Mouse (Mus musculus): ENCODE data around the gene Inpp5k. TPM values are rescaled to one million over a fixed set of nuclear protein-coding genes. Genes with fewer than 3 reads are reported as not detected.

The Inpp5k gene
- total and polyA plus RNA-seq, 3 experiments: 31.2 to 41.9 (median 35.6) TPM

- no peaks in the 10 kb centered on the region for H3K9me3 ChIP-seq (replicated peaks; ENCODE audit: low read length)
- no peak overlapping the region for H3K9ac ChIP-seq (ENCODE audit: insufficient read depth, low read depth)
- H3K4me2 ChIP-seq (ENCODE audit: insufficient read depth, low read depth, poor library complexity, severe bottlenecking): no peak overlapping the region
- no peak overlapping the region for H3K27ac ChIP-seq (ENCODE audit: insufficient read depth, low read depth)
- peaks cover 51 to 92% of the 10 kb centered on the region in 2 experiments for H3K36me3 ChIP-seq (replicated peaks in 1 of 2; ENCODE audit: control insufficient read depth in 1 of 2, insufficient read depth in 1 of 2, low read length in 1 of 2)
- H3K4me1 ChIP-seq (ENCODE audit: control insufficient read depth in 1 of 2, insufficient read depth in 2 of 2): peaks cover 7 to 70% of the 10 kb centered on the region in 2 experiments
- no peak overlapping the region for H3K4me3 ChIP-seq (replicated peaks in 1 of 3; ENCODE audit: low read depth in 2 of 3, low read length in 2 of 3, poor library complexity in 1 of 3)
- peaks cover 13% of the 10 kb centered on the region for H3K79me2 ChIP-seq (replicated peaks; ENCODE audit: control insufficient read depth, extremely low read depth, insufficient read depth, poor library complexity, severe bottlenecking)
- no peaks in the 10 kb centered on the region for H3K27me3 ChIP-seq (replicated peaks)
- dilution Hi-C loops (cut with MboI; ENCODE audit: extremely low pct_ligation_motif_present, extremely low pct_unique_long_range_greater_than_20kb, low sequenced_read_pairs): no loop called here
- TF ChIP-seq CTCF (conservative IDR thresholded peaks at IDR 0.05 in 1 of 2, IDR thresholded peaks at IDR 0.05 in 1 of 2; ENCODE audit: low read depth in 2 of 2, low read length in 2 of 2) (no peak), SIN3A (IDR thresholded peaks at IDR 0.05; ENCODE audit: low read length) (no peak), USF1 (IDR thresholded peaks at IDR 0.05; ENCODE audit: low read depth, low read length) (no peak), ZNF384 (IDR thresholded peaks at IDR 0.05; ENCODE audit: low read depth, low read length) (no peak), POLR2AphosphoS2 (IDR thresholded peaks at IDR 0.05; ENCODE audit: low read depth, low read length) (no peak), HCFC1 (IDR thresholded peaks at IDR 0.05; ENCODE audit: low read depth, low read length) (no peak), ELF1 (IDR thresholded peaks at IDR 0.05; ENCODE audit: low read depth, low read length) (no peak), RCOR1 (conservative IDR thresholded peaks at IDR 0.05; ENCODE audit: low read depth, low read length) (no peak), BHLHE40 (IDR thresholded peaks at IDR 0.05; ENCODE audit: low read depth, low read length) (no peak), E2F4 (IDR thresholded peaks at IDR 0.05; ENCODE audit: insufficient replicate concordance, low read depth, low read length) (no peak), PAX5 (IDR thresholded peaks at IDR 0.05; ENCODE audit: low read length) (no peak), USF2 (conservative IDR thresholded peaks at IDR 0.05; ENCODE audit: low read depth, low read length) (no peak), JUND (conservative IDR thresholded peaks at IDR 0.05; ENCODE audit: low read depth, low read length) (no peak), CHD1 (IDR thresholded peaks at IDR 0.05; ENCODE audit: low read depth, low read length) (no peak), MAX (IDR thresholded peaks at IDR 0.05; ENCODE audit: low read length) (no peak), TBP (conservative IDR thresholded peaks at IDR 0.05; ENCODE audit: low read depth, low read length) (no peak), IRF4 (IDR thresholded peaks at IDR 0.05; ENCODE audit: low read depth, low read length) (no peak), MEF2A (IDR thresholded peaks at IDR 0.05; ENCODE audit: borderline replicate concordance, low read depth, low read length) (no peak), MYC (IDR thresholded peaks at IDR 0.05; ENCODE audit: low read depth, low read length) (no peak), MAFK (IDR thresholded peaks at IDR 0.05; ENCODE audit: insufficient replicate concordance, low read length) (no peak)
- no peak for DNase-seq (ENCODE audit: extremely low read depth)
- in situ Hi-C loops (cut with MboI; ENCODE audit: low pct_ligation_motif_present, low pct_unique_long_range_greater_than_20kb, low sequenced_read_pairs): no loop called here
These were observed 36.4 kb upstream of the Inpp5k start for GRCm38 (mm10) chr11:75594431-75594830.

GRCm38 (mm10) chr11:75595404-75595803 lies 35.4 kb upstream of the Inpp5k start:
- dilution Hi-C loops (cut with MboI; ENCODE audit: extremely low pct_ligation_motif_present, extremely low pct_unique_long_range_greater_than_20kb, low sequenced_read_pairs): no loop called here
- H3K4me2 ChIP-seq (ENCODE audit: insufficient read depth, low read depth, poor library complexity, severe bottlenecking): no peak overlapping the region
- no peak for DNase-seq (ENCODE audit: extremely low read depth)
- H3K79me2 ChIP-seq (replicated peaks; ENCODE audit: control insufficient read depth, extremely low read depth, insufficient read depth, poor library complexity, severe bottlenecking): peaks cover 3% of the 10 kb centered on the region; the same call in 1 of the 2 replicates
- H3K4me1 ChIP-seq (ENCODE audit: control insufficient read depth in 1 of 2, insufficient read depth in 2 of 2): peaks cover 4 to 61% of the 10 kb centered on the region in 2 experiments
- no peaks in the 10 kb centered on the region for H3K9me3 ChIP-seq (replicated peaks; ENCODE audit: low read length)
- H3K36me3 ChIP-seq (replicated peaks in 1 of 2; ENCODE audit: control insufficient read depth in 1 of 2, insufficient read depth in 1 of 2, low read length in 1 of 2): peaks cover 51 to 89% of the 10 kb centered on the region in 2 experiments
- in situ Hi-C loops (cut with MboI; ENCODE audit: low pct_ligation_motif_present, low pct_unique_long_range_greater_than_20kb, low sequenced_read_pairs): no loop called here
- no peak overlapping the region for H3K9ac ChIP-seq (ENCODE audit: insufficient read depth, low read depth)
- H3K27me3 ChIP-seq (replicated peaks): no peaks in the 10 kb centered on the region
- no peak overlapping the region for H3K27ac ChIP-seq (ENCODE audit: insufficient read depth, low read depth)
- TF ChIP-seq USF1 (IDR thresholded peaks at IDR 0.05; ENCODE audit: low read depth, low read length): no peak
- TF ChIP-seq MAFK (IDR thresholded peaks at IDR 0.05; ENCODE audit: insufficient replicate concordance, low read length): no peak
- no peak for TF ChIP-seq MXI1 (IDR thresholded peaks at IDR 0.05; ENCODE audit: low read depth, low read length)
- TF ChIP-seq UBTF (IDR thresholded peaks at IDR 0.05; ENCODE audit: low read depth, low read length): no peak
- no peak for TF ChIP-seq POLR2A (IDR thresholded peaks at IDR 0.05; ENCODE audit: low read depth, low read length)
- TF ChIP-seq JUND (conservative IDR thresholded peaks at IDR 0.05; ENCODE audit: low read depth, low read length): no peak
- no peak for TF ChIP-seq HCFC1 (IDR thresholded peaks at IDR 0.05; ENCODE audit: low read depth, low read length)
- no peak for TF ChIP-seq GABPA (IDR thresholded peaks at IDR 0.05; ENCODE audit: insufficient replicate concordance, low read depth, low read length)
- no peak for TF ChIP-seq TCF12 (IDR thresholded peaks at IDR 0.05; ENCODE audit: low read depth, low read length)
- no peak for TF ChIP-seq ZMIZ1 (IDR thresholded peaks at IDR 0.05; ENCODE audit: low read depth, low read length)
- H3K4me3 ChIP-seq (replicated peaks in 1 of 3; ENCODE audit: low read depth in 2 of 3, low read length in 2 of 3, poor library complexity in 1 of 3): no peak overlapping the region

Measured in CH12.LX (cell line).